Mouse (Mus musculus) neural tube, embryonic 13.5 days (tissue): ENCODE measurements around the gene Pip4k2c. TPM values are rescaled to one million over a fixed set of nuclear protein-coding genes. Genes with fewer than 3 reads are reported as not detected.

Experiments used
- ATAC-seq: fragments of 200-750 bp; cut with Nextera tagmentation; 2 replicates; pipeline ENCODE4 v1.8.0; 2017; ENCODE audit warnings: low read depth, mild to moderate bottlenecking, moderate TSS enrichment, moderate library complexity
- H3K27ac ChIP-seq: fragments of 300-500 bp; sonication (generic); replicated peaks from 2 replicates; pipeline ENCODE4 v1.5.1; 2015; ENCODE audit warnings: moderate library complexity, mild to moderate bottlenecking, inconsistent platforms
- H3K27me3 ChIP-seq: fragments of 300-500 bp; sonication (generic); 2 replicates; pipeline ENCODE4 v1.6.1; 2015; ENCODE audit warnings: mild to moderate bottlenecking, inconsistent platforms
- H3K36me3 ChIP-seq: fragments of 300-500 bp; sonication (generic); 2 replicates; pipeline ENCODE4 v1.6.1; 2015; ENCODE audit warnings: mild to moderate bottlenecking, inconsistent platforms
- H3K4me1 ChIP-seq: fragments of 300-500 bp; sonication (generic); replicated peaks from 2 replicates; pipeline ENCODE4 v1.6.1; 2015; ENCODE audit warnings: inconsistent platforms
- H3K4me2 ChIP-seq: fragments of 300-500 bp; sonication (generic); 2 replicates; pipeline ENCODE4 v1.6.1; 2015; ENCODE audit warnings: inconsistent platforms, mild to moderate bottlenecking, moderate library complexity
- H3K4me3 ChIP-seq: fragments of 300-500 bp; sonication (generic); 2 replicates; pipeline ENCODE4 v1.5.1; 2015; ENCODE audit warnings: mild to moderate bottlenecking, inconsistent platforms
- H3K9ac ChIP-seq: fragments of 300-500 bp; sonication (generic); 2 replicates; pipeline ENCODE4 v1.6.1; 2015; ENCODE audit warnings: moderate library complexity, mild to moderate bottlenecking, inconsistent platforms
- H3K9me3 ChIP-seq: fragments of 300-500 bp; sonication (generic); 2 replicates; pipeline ENCODE4 v1.6.1; 2016; ENCODE audit warnings: inconsistent platforms
- WGBS: fragments of 180-500 bp; shearing (Covaris S2); methylation state at CpG from one replicate; pipeline ENCODE4 v1.1.7; 2015; 5-methylcytosine and 5-hydroxymethylcytosine counted together
- polyA plus RNA-seq: library from polyadenylated mRNA; unstranded; fragments of >200 nt; fragmentation: Nextera tagmentation; extraction: Ambion mirVana; gene quantifications from 2 replicates; pipeline ENCODE4 v1.2.1, GENCODE M21; 2015

Pip4k2c gene
- polyA plus RNA-seq, 1 experiment from 2014 or later: 20.2 TPM

DNA sequence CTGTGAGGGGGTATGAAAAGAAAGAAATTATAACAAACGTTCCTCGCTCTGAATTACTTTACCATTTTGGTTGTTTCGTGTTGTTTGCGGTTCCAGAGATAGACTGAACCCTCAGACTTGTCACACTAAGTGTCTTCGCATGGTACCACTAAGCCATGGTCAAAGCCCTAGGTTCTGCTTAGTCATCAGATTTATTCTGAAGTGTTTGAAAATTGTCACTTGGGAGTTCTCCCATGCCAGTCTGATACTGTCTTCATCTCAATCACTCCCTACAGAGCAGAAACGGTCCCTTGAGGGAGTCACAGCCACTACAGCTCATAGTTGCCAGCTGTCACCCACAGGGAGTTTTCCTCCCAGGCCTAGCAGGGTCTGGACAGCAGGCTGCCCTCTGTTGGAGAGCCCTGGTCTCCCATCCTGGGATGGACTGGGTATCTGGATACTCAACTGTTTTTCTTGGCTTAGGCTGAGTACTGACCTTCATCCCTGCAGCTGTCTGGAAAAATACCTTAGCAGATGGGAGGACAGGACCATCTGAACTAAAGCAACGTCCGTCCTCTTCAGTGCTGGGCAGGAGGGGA is 15.0 kb upstream of the Pip4k2c start:
- no peak overlapping the region for H3K4me2 ChIP-seq
- H3K9me3 ChIP-seq: no peaks in the 10 kb centered on the region
- no peak overlapping the region for H3K27ac ChIP-seq
- no peak overlapping the region for H3K9ac ChIP-seq
- peaks cover 3% of the 10 kb centered on the region; the same call in 1 of the 2 replicates for H3K27me3 ChIP-seq
- H3K36me3 ChIP-seq: peaks cover 51% of the 10 kb centered on the region
- WGBS: 67% methylated on average over 8 of the region's 8 CpGs
- H3K4me1 ChIP-seq: no peaks in the 10 kb centered on the region
- no peak overlapping the region for H3K4me3 ChIP-seq
- no peak for ATAC-seq

DNA sequence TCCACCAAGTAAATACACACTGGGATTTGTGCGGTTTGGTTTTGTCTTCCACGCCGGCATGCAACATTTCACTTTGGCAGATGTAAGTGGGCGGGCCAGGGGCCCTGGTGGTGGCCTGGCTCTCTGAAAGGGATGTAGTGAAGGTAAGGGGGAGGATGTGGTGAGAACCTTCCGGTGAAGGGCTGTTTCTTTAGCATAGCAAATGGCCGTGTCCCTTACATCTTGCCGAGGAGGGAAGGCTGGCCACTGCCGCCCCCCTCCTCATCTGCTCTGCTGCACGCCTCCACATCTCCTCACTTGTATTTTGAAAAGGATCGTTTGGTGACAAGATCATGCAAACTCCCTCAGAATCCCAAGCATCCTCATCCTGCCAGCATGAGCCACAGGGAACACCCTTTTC is 14.3 kb upstream of the Pip4k2c start:
- H3K4me3 ChIP-seq: no peak overlapping the region
- no peak overlapping the region for H3K27ac ChIP-seq
- peaks cover 3% of the 10 kb centered on the region; the same call in 1 of the 2 replicates for H3K27me3 ChIP-seq
- 13% methylated on average over 10 of the region's 10 CpGs for WGBS
- H3K36me3 ChIP-seq: peaks cover 44% of the 10 kb centered on the region
- 0 out of 2 replicates have a peak, but pooled peaks have one; percentile 41 for ATAC-seq
- no peaks in the 10 kb centered on the region for H3K4me1 ChIP-seq
- H3K4me2 ChIP-seq: no peak overlapping the region
- no peak overlapping the region for H3K9ac ChIP-seq
- no peaks in the 10 kb centered on the region for H3K9me3 ChIP-seq

DNA sequence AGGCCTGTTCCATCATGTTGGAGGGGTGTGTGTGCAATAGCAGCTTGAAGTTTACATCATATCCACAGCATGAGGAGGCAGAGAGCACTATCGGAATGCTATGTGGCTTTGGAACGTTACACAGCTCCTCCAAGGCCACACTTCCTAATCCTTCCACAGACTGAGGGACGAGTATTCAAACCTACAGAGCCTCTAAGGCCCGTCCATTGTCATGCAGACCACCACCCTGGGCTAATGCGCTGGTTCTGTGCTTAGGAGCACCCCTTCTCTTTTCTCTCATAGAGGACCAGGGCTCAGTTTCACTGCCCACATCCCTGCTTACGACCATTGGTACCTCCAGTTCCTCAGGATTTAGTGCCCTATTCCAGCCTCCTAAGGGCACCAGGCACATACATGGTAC is 13.8 kb upstream of the Pip4k2c start:
- H3K4me2 ChIP-seq: no peak overlapping the region
- H3K4me1 ChIP-seq: no peaks in the 10 kb centered on the region
- H3K36me3 ChIP-seq: peaks cover 39% of the 10 kb centered on the region
- no peak overlapping the region for H3K27ac ChIP-seq
- 0 out of 2 replicates have a peak, but pooled peaks have one; percentile 29 for ATAC-seq
- H3K9ac ChIP-seq: no peak overlapping the region
- H3K9me3 ChIP-seq: no peaks in the 10 kb centered on the region
- H3K27me3 ChIP-seq: peaks cover 3% of the 10 kb centered on the region; the same call in 1 of the 2 replicates
- 32% methylated on average over 6 of the region's 6 CpGs for WGBS
- H3K4me3 ChIP-seq: no peak overlapping the region

DNA sequence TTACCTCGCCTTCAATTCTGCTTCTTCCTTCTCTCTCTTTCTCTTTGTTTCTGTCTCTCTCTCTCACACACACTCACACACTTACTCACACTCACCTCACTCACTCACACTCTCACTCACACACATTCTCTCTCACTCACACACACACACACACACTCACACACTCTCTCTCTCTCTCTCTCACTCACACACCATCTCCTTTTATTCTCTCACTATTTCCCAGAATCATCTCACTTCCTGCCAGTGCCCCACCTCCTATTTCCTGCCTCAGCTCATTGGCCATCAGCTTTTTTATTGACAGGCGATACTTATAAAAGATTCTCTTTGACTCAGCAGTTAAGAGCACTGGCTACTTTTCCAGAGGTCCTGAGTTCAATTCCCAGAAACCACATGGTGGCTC is 7.0 kb upstream of the Pip4k2c start:
- no peaks in the 10 kb centered on the region for H3K36me3 ChIP-seq
- no peaks in the 10 kb centered on the region for H3K4me1 ChIP-seq
- 0 out of 2 replicates have a peak, but pooled peaks cover 2% of the 10 kb centered on the region for H3K27me3 ChIP-seq
- no peak overlapping the region for H3K4me3 ChIP-seq
- no peaks in the 10 kb centered on the region for H3K9me3 ChIP-seq
- no peak overlapping the region for H3K9ac ChIP-seq
- H3K4me2 ChIP-seq: no peak overlapping the region
- H3K27ac ChIP-seq: no peak overlapping the region
- no peak for ATAC-seq
- 93% methylated on average over 2 of the region's 2 CpGs for WGBS

DNA sequence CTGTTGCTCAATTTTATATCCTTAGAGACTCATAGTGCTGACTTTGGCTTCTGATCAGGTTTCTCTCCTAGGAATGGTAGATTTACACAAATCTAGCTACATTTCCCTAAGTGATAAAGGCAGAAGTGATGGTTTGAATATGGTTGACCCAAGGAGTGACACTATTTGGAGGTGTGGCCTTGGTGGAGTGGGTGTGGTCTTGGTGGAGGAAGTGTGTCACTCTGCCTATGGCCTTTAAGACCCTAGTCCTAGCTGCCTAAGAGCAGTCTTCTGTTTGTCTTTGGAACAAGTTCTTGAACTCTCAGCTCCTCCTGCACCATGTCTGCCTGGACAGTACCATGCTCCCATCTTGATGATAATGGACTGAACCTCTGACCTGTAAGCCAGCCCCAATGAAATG is 5.8 kb upstream of the Pip4k2c start:
- Histone ChIP-seq H3K4me3 (no peak overlapping the region), H3K4me1 (no peaks in the 10 kb centered on the region), H3K9ac (no peak overlapping the region), H3K27ac (no peak overlapping the region), H3K9me3 (no peaks in the 10 kb centered on the region), H3K27me3 (0 out of 2 replicates have a peak, but pooled peaks cover 3% of the 10 kb centered on the region), H3K36me3 (no peaks in the 10 kb centered on the region), H3K4me2 (no peak overlapping the region)
- no peak for ATAC-seq

DNA sequence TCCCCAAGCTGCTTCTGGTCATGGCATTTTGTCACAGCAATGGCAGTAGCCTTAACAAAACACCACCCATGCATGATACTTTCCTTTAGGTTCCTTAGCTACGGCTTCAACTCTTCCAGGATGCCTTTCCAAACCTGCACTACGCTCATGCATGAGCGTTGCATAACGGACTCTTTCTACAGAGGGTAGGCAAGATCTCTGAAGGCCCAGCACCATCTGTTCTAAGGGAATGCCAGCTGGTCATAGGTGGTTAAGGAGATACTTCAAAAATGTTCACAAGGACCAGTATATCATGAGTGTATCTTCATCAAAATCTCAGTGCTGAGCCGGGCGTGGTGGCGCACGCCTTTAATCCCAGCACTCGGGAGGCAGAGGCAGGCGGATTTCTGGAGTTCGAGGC is 5.1 kb upstream of the Pip4k2c start:
- H3K27ac ChIP-seq: no peak overlapping the region
- 0 out of 2 replicates have a peak, but pooled peaks cover 3% of the 10 kb centered on the region for H3K27me3 ChIP-seq
- 96% methylated on average over 11 of the region's 11 CpGs for WGBS
- H3K4me2 ChIP-seq: no peak overlapping the region
- H3K4me1 ChIP-seq: no peaks in the 10 kb centered on the region
- no peak overlapping the region for H3K4me3 ChIP-seq
- no peak overlapping the region for H3K9ac ChIP-seq
- no peaks in the 10 kb centered on the region for H3K9me3 ChIP-seq
- ATAC-seq: no peak
- H3K36me3 ChIP-seq: no peaks in the 10 kb centered on the region

DNA sequence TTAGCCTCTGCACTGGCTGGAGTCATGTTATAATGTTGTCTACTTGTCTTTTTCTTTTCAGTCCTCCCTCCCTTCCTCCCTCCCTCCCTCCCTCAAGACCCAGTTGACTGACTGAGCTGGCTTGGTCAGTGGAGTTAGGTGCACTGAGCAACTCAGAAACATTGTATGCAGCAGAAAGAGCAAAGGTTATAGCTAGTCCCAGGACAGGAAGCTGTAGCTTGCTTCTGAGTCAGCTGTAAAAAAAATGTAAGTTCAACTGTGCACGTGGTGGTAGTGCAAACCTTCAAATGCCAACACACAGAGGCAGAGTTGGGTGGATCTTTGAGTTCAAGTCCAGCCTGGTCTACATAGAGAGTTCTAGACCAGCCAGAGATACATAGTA is 3.0 kb upstream of the Pip4k2c start:
- Histone ChIP-seq H3K9me3 (no peaks in the 10 kb centered on the region), H3K36me3 (no peaks in the 10 kb centered on the region), H3K27me3 (0 out of 2 replicates have a peak, but pooled peaks cover 3% of the 10 kb centered on the region), H3K4me3 (no peak overlapping the region), H3K27ac (no peak overlapping the region), H3K9ac (no peak overlapping the region), H3K4me2 (no peak overlapping the region), H3K4me1 (peaks cover 17% of the 10 kb centered on the region)
- 69% methylated on average over 1 of the region's 1 CpGs for WGBS
- ATAC-seq: no peak

DNA sequence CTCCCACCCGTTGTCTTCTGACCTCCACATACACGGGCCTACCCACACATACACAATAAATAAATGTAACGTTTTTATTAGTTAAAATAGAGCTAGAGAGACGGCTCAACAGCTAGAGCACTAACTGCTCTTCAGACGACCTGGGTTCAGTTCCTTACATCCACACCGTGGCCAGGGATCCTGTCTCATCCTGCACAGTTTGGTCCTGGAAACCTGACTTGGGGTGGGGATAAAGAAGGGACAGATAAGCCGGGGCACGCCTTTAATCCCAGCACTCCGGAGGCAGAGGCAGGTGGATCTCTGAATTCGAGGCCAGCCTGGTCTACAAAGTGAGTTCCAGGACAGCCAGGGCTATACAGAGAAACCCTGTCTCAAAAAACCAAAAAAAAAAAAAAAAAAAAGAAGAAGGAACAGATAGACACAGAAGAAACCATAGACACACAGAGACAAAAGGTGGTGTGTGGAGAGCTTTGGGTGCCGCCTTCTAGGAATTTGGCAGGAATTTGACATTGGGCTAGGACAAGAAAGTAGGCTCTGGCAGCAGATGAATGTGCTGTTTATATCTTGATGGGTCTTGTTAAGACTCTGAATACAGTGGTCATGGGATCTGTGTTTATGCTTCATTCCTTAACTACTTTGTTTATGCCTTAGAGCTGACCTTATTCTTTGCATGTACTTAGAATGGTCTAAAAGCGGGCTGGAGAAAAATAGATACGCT is 2.5 kb upstream of the Pip4k2c start:
- H3K36me3 ChIP-seq: 0 out of 2 replicates have a peak, but pooled peaks cover under 1% of the 10 kb centered on the region
- H3K4me2 ChIP-seq: no peak overlapping the region
- ATAC-seq: no peak
- H3K4me3 ChIP-seq: no peak overlapping the region
- WGBS: 85% methylated on average over 13 of the region's 13 CpGs
- 0 out of 2 replicates have a peak, but pooled peaks cover 3% of the 10 kb centered on the region for H3K27me3 ChIP-seq
- H3K4me1 ChIP-seq: peaks cover 20% of the 10 kb centered on the region
- no peak overlapping the region for H3K27ac ChIP-seq
- no peaks in the 10 kb centered on the region for H3K9me3 ChIP-seq
- no peak overlapping the region for H3K9ac ChIP-seq

DNA sequence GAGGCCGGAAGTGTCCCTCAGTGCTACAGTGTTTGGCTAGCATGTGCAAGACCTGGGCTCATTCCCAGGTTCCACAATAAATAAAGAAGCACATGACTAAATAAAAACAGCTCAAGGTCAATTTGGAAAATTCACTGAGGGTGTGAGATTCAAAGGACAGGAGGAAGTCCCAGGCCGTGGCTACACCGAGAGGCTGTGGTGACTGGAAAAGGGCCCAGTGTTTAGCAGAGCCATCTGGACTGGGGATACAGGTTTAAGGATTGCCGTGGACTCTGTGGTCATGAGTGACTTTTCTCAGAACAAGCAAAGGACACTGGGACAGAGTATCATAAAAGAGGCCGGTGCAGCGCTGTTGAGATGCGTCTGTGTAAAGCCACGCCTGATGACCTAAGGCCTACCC is 1.9 kb upstream of the Pip4k2c start:
- ATAC-seq: no peak
- 94% methylated on average over 8 of the region's 8 CpGs for WGBS

DNA sequence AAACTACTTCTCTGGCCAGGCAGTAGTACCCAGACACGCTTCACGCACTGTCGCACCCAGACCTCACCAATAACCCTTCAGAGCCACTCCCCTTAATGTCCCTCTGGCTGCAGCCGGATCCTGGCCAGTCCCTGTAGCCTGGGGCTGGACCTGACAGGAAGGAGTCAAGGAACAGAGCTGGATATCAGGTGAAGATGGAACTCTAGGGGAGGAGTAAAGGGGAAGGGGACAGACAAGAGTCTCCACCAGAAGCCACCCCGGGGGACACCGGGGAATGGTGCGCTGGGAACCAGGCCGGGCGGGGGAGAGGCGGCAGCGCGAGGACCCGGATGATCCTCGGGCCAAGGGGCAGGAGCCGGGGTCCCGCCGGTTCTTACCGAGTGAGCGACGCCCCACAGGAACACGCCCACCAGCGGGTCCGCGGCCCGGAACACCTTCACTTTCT is 402 bp downstream of the Pip4k2c start:
- peak overlapping the region; percentile 84 for H3K9ac ChIP-seq
- peaks cover 20% of the 10 kb centered on the region for H3K4me1 ChIP-seq
- H3K4me2 ChIP-seq: peak overlapping the region; percentile 91
- H3K4me3 ChIP-seq: peak overlapping the region; percentile 65
- no peaks in the 10 kb centered on the region for H3K9me3 ChIP-seq
- H3K36me3 ChIP-seq: peaks cover 28% of the 10 kb centered on the region
- WGBS: under 1% methylated on average over 25 of the region's 25 CpGs
- peak overlapping the region; percentile 15; the same call in 1 of the 2 replicates for H3K27ac ChIP-seq
- H3K27me3 ChIP-seq: 0 out of 2 replicates have a peak, but pooled peaks cover 3% of the 10 kb centered on the region
- ATAC-seq: peak; percentile 70

More for the DNA sequence above, 1.9 kb upstream of the Pip4k2c start:
- peaks cover 6% of the 10 kb centered on the region for H3K36me3 ChIP-seq
- 0 out of 2 replicates have a peak, but pooled peaks cover 3% of the 10 kb centered on the region for H3K27me3 ChIP-seq
- no peaks in the 10 kb centered on the region for H3K9me3 ChIP-seq
- H3K4me3 ChIP-seq: no peak overlapping the region
- H3K27ac ChIP-seq: no peak overlapping the region
- no peak overlapping the region for H3K4me2 ChIP-seq
- no peak overlapping the region for H3K9ac ChIP-seq
- peaks cover 20% of the 10 kb centered on the region for H3K4me1 ChIP-seq

DNA sequence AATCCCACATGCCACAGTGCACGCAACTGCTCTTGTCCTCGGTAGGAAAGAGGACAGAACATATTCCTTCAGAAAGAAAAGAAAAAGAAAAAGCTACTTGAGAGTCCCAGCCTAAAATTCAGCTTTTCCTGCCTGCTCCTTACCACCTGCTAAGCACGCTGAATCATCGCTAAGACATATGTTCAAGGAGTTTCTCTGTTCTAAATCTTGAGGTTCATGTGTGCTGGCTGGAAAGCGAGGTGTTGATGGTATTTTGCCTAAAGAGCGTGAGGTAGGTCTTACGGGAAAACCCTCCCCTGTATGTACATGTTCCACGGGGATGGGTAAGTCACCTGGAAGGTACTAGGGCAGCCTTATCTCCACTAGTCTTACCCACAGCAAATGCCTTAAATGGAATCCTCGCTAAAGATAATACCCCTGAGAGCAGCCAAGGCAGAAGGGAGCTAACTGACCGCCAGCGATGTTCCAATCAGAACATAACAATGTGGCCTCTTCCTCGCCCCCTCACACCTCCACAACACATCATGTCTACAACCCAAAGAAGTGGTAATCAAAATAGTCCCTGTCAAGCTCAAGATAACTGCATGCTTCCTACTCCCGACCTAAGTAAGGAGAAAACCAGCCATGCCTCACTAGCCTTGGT is 1.3 kb downstream of the Pip4k2c start:
- peaks cover 37% of the 10 kb centered on the region for H3K36me3 ChIP-seq
- H3K4me2 ChIP-seq: peak overlapping the region; percentile 91
- 88% methylated on average over 13 of the region's 13 CpGs for WGBS
- peak overlapping the region; percentile 84 for H3K9ac ChIP-seq
- H3K4me3 ChIP-seq: peak overlapping the region; percentile 65
- H3K9me3 ChIP-seq: no peaks in the 10 kb centered on the region
- peaks cover 20% of the 10 kb centered on the region for H3K4me1 ChIP-seq
- no peak overlapping the region for H3K27ac ChIP-seq
- ATAC-seq: no peak
- 0 out of 2 replicates have a peak, but pooled peaks cover 3% of the 10 kb centered on the region for H3K27me3 ChIP-seq

DNA sequence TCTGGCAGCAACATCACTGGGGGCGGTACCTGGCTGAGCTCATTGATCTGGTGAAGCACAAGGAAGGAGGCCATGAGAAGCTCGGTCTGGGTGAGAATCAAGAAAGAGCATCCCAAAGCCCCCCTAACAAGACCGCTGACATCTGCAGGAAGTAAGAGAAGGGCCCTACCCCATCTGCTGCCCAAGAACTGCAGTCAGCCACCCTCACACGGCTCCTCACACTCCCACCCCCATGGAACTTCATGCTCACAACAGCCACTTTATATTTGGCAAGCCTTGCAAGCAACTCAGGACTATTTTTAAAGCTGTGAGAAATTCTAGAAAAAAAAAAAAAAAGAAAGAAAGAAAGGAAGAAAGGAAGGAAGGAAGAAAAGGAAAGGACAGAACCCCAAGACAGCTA is 2.5 kb downstream of the Pip4k2c start:
- WGBS: 89% methylated on average over 4 of the region's 4 CpGs

More for the DNA sequence above, 2.5 kb downstream of the Pip4k2c start:
- H3K9me3 ChIP-seq: no peaks in the 10 kb centered on the region
- no peak for ATAC-seq
- no peak overlapping the region for H3K4me3 ChIP-seq
- H3K4me1 ChIP-seq: peaks cover 20% of the 10 kb centered on the region
- no peak overlapping the region for H3K4me2 ChIP-seq
- 0 out of 2 replicates have a peak, but pooled peaks cover 3% of the 10 kb centered on the region for H3K27me3 ChIP-seq
- H3K27ac ChIP-seq: no peak overlapping the region
- H3K9ac ChIP-seq: no peak overlapping the region
- peaks cover 47% of the 10 kb centered on the region for H3K36me3 ChIP-seq
